Mouse (Mus musculus) kidney, embryonic 15.5 days (tissue): Measurements from ENCODE around the gene Hcls1. TPM values are rescaled to one million over a fixed set of nuclear protein-coding genes. Genes with fewer than 3 reads are reported as not detected.

Experiments
- ATAC-seq: fragments of 200-750 bp; cut with Nextera tagmentation; replicated peaks from 2 replicates; pipeline ENCODE4 v1.8.0; 2017; ENCODE audit warnings: moderate TSS enrichment; ENCODE audit not compliant: low FRiP score
- H3K27ac ChIP-seq: fragments of 300-500 bp; sonication (generic); 2 replicates; pipeline ENCODE4 v1.5.1; 2015; ENCODE audit warnings: mild to moderate bottlenecking, inconsistent platforms
- H3K27me3 ChIP-seq: fragments of 300-500 bp; sonication (generic); 2 replicates; pipeline ENCODE4 v1.6.1; 2015; ENCODE audit warnings: inconsistent platforms
- H3K36me3 ChIP-seq: fragments of 300-500 bp; sonication (generic); 2 replicates; pipeline ENCODE4 v1.6.1; 2015; ENCODE audit warnings: inconsistent platforms
- H3K4me1 ChIP-seq: fragments of 300-500 bp; sonication (generic); 2 replicates; pipeline ENCODE4 v1.6.1; 2015; ENCODE audit warnings: inconsistent platforms
- H3K4me2 ChIP-seq: fragments of 300-500 bp; sonication (generic); 2 replicates; pipeline ENCODE4 v1.6.1; 2015; ENCODE audit warnings: moderate library complexity, mild to moderate bottlenecking, inconsistent platforms
- H3K4me3 ChIP-seq: fragments of 300-500 bp; sonication (generic); replicated peaks from 2 replicates; pipeline ENCODE4 v1.5.1; 2015; ENCODE audit warnings: mild to moderate bottlenecking, inconsistent platforms
- H3K9ac ChIP-seq: fragments of 300-500 bp; sonication (generic); 2 replicates; pipeline ENCODE4 v1.6.1; 2015; ENCODE audit warnings: mild to moderate bottlenecking, inconsistent platforms
- H3K9me3 ChIP-seq: fragments of 300-500 bp; sonication (generic); replicated peaks from 2 replicates; pipeline ENCODE4 v1.6.1; 2016; ENCODE audit warnings: inconsistent platforms
- WGBS: fragments of 180-500 bp; shearing (Covaris S2); methylation state at CpG from one replicate; pipeline ENCODE4 v1.1.7; 2015; ENCODE audit warnings: mixed read lengths; 5-methylcytosine and 5-hydroxymethylcytosine counted together
- polyA plus RNA-seq: library from polyadenylated mRNA; unstranded; fragments of >200 nt; fragmentation: Nextera tagmentation; extraction: Ambion mirVana; gene quantifications from 2 replicates; pipeline ENCODE4 v1.2.1, GENCODE M21; 2015

The Hcls1 gene
- polyA plus RNA-seq, 1 experiment from 2014 or later: 6.1 TPM

DNA sequence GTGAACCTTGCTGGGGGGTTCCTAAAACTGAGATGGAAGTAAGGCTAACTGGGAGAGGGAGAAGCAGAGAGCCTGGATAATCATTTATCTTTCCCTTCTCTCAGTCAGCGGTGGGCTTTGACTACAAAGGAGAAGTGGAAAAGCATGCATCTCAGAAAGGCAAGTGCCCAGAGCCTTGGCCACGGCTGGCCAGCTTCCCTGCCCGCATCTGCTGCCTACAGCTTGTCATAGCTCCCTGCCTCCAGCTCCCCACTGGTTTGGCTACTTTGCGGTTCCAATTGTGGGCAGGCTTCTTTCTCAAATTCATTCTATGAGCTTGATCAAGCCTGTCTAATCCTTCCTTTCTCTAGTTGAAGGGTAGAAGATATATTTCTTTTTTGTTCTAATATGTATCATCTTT, 16.2 kb downstream of the Hcls1 start:
- Histone ChIP-seq H3K4me1 (no peaks in the 10 kb centered on the region), H3K4me3 (no peak overlapping the region), H3K36me3 (no peaks in the 10 kb centered on the region), H3K9me3 (no peaks in the 10 kb centered on the region), H3K4me2 (no peak overlapping the region), H3K27ac (no peak overlapping the region), H3K27me3 (no peaks in the 10 kb centered on the region), H3K9ac (no peak overlapping the region)
- no peak for ATAC-seq
- 64% methylated on average over 4 of the region's 4 CpGs for WGBS

- 81% methylated on average over 11 of the region's 11 CpGs for WGBS
- H3K27me3 ChIP-seq: no peaks in the 10 kb centered on the region
- no peaks in the 10 kb centered on the region for H3K4me1 ChIP-seq
- no peak overlapping the region for H3K27ac ChIP-seq
- no peaks in the 10 kb centered on the region for H3K9me3 ChIP-seq
- H3K4me3 ChIP-seq: no peak overlapping the region
- no peak overlapping the region for H3K4me2 ChIP-seq
- no peak overlapping the region for H3K9ac ChIP-seq
- no peaks in the 10 kb centered on the region for H3K36me3 ChIP-seq
- ATAC-seq: no peak
Observed at GRCm38 (mm10) chr16:36955106-36955505, 20.3 kb downstream of the Hcls1 start.

DNA sequence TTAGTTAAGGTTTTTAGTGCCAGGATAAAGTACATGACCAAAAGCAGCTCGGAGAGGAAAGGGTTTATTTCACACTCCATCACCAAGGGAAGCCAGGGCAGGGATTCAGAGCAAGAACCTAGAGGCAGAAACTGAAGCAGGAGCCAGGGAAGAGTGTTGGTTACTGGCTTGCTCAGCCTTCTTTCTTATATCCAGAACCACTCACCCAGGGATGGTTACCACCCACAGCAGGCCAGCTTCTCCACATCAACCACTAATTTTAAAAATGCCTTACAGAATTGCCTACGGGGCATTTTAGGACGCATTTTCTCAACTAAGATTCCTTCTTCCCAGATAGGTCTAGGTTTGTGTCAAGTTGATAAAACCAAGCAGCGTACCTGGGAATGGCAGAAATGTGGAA, 28.6 kb downstream of the Hcls1 start:
- Histone ChIP-seq H3K27me3 (no peaks in the 10 kb centered on the region), H3K27ac (no peak overlapping the region), H3K4me1 (no peaks in the 10 kb centered on the region), H3K9me3 (no peaks in the 10 kb centered on the region), H3K4me2 (no peak overlapping the region), H3K4me3 (no peak overlapping the region), H3K36me3 (no peaks in the 10 kb centered on the region), H3K9ac (no peak overlapping the region)
- ATAC-seq: no peak
- 78% methylated on average over 4 of the region's 4 CpGs for WGBS

- Histone ChIP-seq H3K36me3 (no peaks in the 10 kb centered on the region), H3K27ac (no peak overlapping the region), H3K9ac (no peak overlapping the region), H3K27me3 (no peaks in the 10 kb centered on the region), H3K9me3 (no peaks in the 10 kb centered on the region), H3K4me1 (no peaks in the 10 kb centered on the region), H3K4me3 (no peak overlapping the region), H3K4me2 (no peak overlapping the region)
- ATAC-seq: no peak
- 86% methylated on average over 2 of the region's 2 CpGs for WGBS
Observed at GRCm38 (mm10) chr16:36979127-36979526, 44.3 kb downstream of the Hcls1 start.

- H3K9me3 ChIP-seq: no peaks in the 10 kb centered on the region
- WGBS: 74% methylated on average over 1 of the region's 1 CpGs
- no peak overlapping the region for H3K9ac ChIP-seq
- no peak overlapping the region for H3K4me3 ChIP-seq
- no peak overlapping the region for H3K4me2 ChIP-seq
- no peaks in the 10 kb centered on the region for H3K27me3 ChIP-seq
- H3K27ac ChIP-seq: no peak overlapping the region
- H3K4me1 ChIP-seq: no peaks in the 10 kb centered on the region
- no peaks in the 10 kb centered on the region for H3K36me3 ChIP-seq
- ATAC-seq: no peak
Observed at GRCm38 (mm10) chr16:36983796-36984195, 49.0 kb downstream of the Hcls1 start.

DNA sequence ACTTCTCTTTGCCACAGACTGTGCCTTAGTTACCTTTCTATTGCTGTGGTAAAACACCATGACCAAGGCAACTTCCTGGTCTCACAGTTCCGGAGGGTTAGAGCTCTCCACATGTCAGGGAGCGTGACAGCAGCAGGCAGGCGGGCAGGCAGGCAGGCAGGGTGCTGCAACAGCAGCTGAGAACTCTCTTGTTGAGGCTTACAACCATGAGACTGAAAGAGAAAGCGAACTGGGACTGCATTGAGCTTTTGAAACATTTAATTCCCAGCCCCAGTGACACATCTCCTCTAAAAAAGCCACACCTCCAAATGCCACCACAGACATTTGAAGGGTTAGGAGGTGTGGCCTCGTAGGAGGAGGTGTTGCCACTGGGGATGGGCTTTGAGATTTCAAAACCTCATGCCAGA, 50.9 kb downstream of the Hcls1 start:
- no peaks in the 10 kb centered on the region for H3K27me3 ChIP-seq
- H3K4me3 ChIP-seq: no peak overlapping the region
- WGBS: 62% methylated on average over 5 of the region's 5 CpGs
- H3K4me2 ChIP-seq: no peak overlapping the region
- no peaks in the 10 kb centered on the region for H3K36me3 ChIP-seq
- no peak overlapping the region for H3K27ac ChIP-seq
- no peak overlapping the region for H3K9ac ChIP-seq
- no peaks in the 10 kb centered on the region for H3K4me1 ChIP-seq
- no peak for ATAC-seq
- no peaks in the 10 kb centered on the region for H3K9me3 ChIP-seq

DNA sequence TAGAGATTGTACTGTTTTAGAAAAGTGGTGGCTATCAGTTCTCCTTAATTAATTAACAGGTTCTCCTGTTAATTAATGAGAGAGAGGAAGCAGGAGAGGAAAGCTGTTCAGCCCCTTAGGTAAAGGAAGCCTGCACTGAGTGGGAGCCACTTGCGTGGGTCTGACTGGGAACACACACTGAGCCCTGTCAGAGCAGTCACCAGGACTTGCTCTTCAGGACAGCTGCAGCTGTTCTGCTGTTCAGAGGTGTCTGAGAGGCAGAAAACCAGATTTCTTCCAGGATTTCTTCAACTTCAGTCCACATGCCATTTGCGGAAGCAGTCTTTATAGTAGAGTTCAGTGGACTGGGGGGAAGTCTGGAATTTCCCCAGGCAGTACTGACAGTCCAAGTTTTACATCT, 52.6 kb downstream of the Hcls1 start:
- Histone ChIP-seq H3K27ac (0 out of 2 replicates have a peak overlapping the region, but pooled peaks have one; percentile 13), H3K27me3 (no peaks in the 10 kb centered on the region), H3K9ac (no peak overlapping the region), H3K9me3 (no peaks in the 10 kb centered on the region), H3K4me1 (no peaks in the 10 kb centered on the region), H3K4me3 (no peak overlapping the region), H3K36me3 (no peaks in the 10 kb centered on the region), H3K4me2 (no peak overlapping the region)
- no peak for ATAC-seq
- WGBS: 77% methylated on average over 2 of the region's 2 CpGs

DNA sequence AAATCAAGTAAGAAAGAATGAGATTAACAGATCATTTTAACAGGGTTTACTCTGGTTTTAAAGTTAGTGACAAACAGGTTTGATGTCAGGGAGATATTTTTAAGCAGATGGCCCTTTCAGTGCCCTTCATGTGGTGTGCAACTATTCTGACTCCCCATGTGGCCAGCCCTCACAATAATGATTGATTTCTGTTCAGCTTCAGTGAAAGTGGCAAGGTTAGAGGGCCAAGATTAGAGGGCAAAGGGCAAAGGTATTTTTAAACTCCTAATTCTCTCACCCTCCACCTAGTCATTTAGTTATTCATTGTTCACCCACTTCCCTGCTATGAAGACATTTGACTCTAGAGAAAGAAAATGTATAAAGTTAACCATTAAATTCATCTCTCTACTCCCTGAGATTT, 53.3 kb downstream of the Hcls1 start:
- Histone ChIP-seq H3K36me3 (no peaks in the 10 kb centered on the region), H3K4me1 (no peaks in the 10 kb centered on the region), H3K4me3 (no peak overlapping the region), H3K4me2 (no peak overlapping the region), H3K27me3 (no peaks in the 10 kb centered on the region), H3K9me3 (no peaks in the 10 kb centered on the region), H3K9ac (no peak overlapping the region), H3K27ac (no peak overlapping the region)
- no peak for ATAC-seq

DNA sequence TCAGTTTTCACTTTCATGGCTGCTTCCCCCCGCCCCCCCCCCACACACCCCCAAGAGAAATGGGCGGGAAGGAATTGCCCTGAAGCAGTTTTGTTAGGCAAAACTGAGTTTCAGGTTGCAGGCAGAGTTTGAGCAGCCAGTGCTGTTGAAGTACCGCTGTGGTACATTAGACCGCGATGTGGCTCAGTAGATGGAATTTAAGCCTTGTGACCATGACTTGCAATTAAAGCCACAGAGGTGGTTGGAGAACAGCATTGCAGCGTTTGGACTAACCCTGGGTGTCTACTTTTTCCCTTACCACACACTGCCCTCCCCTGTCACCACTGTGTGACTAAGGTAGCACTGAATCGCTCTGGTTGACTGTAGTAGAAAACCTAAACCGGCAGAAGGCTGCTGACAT, 54.7 kb downstream of the Hcls1 start:
- Histone ChIP-seq H3K4me2 (peak overlapping the region; percentile 27), H3K4me1 (no peaks in the 10 kb centered on the region)
- ATAC-seq: peak; percentile 47; the same call in 1 of the 2 replicates

DNA sequence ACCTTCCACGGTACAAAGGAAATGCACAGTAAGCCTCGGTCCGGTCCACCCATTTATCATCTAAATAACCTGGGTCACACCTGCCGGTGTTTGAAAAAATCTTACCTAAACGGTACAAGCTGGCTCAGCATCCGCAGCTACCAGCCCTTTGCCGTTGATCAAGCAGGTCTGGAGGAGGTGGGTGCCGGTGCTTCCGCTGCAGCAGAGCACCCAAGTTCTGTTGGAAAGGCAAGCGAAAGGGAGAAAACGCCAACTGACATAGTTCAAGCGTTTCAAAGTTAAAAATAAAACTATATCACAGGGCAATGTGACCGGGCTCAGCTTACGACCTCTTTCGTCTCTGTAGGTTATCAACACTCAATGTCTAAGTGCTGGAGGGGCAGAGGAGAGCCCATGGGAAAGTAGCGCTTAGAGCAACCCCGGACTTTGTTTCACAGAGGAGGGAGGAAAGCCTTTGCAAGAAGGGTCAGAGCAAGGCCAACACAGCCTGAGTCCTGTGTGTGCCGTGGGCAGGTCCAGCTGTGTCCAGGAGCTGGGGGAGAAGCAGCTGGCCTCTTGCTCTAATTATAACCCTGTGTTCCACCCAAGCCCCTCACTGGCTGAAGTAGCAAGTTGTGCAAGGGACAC, 55.3 kb downstream of the Hcls1 start, which contains the start of gene Fbxo40:
Gene Fbxo40 (minus strand): TSS at position 469 of the 627 bp plus-strand sequence.
- peak within 1 kb of the TSS; percentile 27 for H3K4me2 ChIP-seq
- no peaks in the 10 kb centered on the region for H3K36me3 ChIP-seq
- no peaks in the 10 kb centered on the region for H3K9me3 ChIP-seq
- H3K27me3 ChIP-seq: no peaks in the 10 kb centered on the region
- H3K27ac ChIP-seq: no peak within 1 kb of the TSS
- no peaks in the 10 kb centered on the region for H3K4me1 ChIP-seq
- H3K4me3 ChIP-seq: 0 out of 2 replicates have a peak within 1 kb of the TSS, but pooled peaks have one; percentile 10
- WGBS: 60% methylated on average over 18 of the region's 18 CpGs
- ATAC-seq: peak; percentile 59; the same call in 1 of the 2 replicates
- no peak within 1 kb of the TSS for H3K9ac ChIP-seq

More for the DNA sequence above, 54.7 kb downstream of the Hcls1 start:
- 58% methylated on average over 8 of the region's 8 CpGs for WGBS
- Histone ChIP-seq H3K9ac (no peak overlapping the region), H3K27me3 (no peaks in the 10 kb centered on the region), H3K36me3 (no peaks in the 10 kb centered on the region), H3K27ac (no peak overlapping the region), H3K4me3 (0 out of 2 replicates have a peak overlapping the region, but pooled peaks have one; percentile 10), H3K9me3 (no peaks in the 10 kb centered on the region)

- no peaks in the 10 kb centered on the region for H3K4me1 ChIP-seq
- H3K4me3 ChIP-seq: no peak overlapping the region
- H3K9me3 ChIP-seq: no peaks in the 10 kb centered on the region
- 83% methylated on average over 6 of the region's 6 CpGs for WGBS
- no peak overlapping the region for H3K9ac ChIP-seq
- no peaks in the 10 kb centered on the region for H3K27me3 ChIP-seq
- ATAC-seq: no peak
- H3K4me2 ChIP-seq: no peak overlapping the region
- no peaks in the 10 kb centered on the region for H3K36me3 ChIP-seq
- no peak overlapping the region for H3K27ac ChIP-seq
Observed at GRCm38 (mm10) chr16:36997650-36998049, 62.9 kb downstream of the Hcls1 start.

DNA sequence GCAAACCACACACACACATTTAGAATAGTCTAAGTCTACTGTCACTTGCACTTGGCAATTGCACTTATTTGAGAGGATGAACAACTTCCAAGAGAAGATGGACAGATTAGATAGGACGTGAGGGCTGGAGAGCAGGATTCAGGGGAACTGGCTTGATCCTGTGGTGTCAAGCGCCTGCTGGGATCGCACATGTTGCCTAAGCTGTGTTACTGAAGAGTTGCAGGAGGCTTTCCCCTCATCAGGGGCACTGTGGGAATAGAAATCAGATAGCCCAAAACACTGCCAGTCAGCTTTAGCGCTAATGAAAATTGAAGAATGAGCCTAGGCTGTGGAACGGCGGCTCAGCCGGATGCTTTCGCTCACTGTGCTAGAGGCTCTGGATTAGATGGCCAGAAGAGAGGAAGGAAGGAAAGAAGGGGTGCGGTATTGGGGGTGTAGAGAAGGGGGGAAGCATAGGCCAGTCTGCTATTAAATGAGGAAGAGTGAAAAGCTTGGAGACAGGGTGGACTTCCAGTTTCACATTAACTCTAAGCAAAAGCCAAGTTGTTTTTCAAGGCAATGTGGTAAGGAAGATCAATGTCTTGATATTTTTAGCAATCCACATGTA, 64.7 kb downstream of the Hcls1 start:
- ATAC-seq: no peak
- Histone ChIP-seq H3K36me3 (no peaks in the 10 kb centered on the region), H3K4me1 (no peaks in the 10 kb centered on the region), H3K27ac (no peak overlapping the region), H3K9ac (no peak overlapping the region), H3K4me2 (no peak overlapping the region), H3K4me3 (no peak overlapping the region), H3K9me3 (no peaks in the 10 kb centered on the region), H3K27me3 (no peaks in the 10 kb centered on the region)
- WGBS: 85% methylated on average over 9 of the region's 9 CpGs

DNA sequence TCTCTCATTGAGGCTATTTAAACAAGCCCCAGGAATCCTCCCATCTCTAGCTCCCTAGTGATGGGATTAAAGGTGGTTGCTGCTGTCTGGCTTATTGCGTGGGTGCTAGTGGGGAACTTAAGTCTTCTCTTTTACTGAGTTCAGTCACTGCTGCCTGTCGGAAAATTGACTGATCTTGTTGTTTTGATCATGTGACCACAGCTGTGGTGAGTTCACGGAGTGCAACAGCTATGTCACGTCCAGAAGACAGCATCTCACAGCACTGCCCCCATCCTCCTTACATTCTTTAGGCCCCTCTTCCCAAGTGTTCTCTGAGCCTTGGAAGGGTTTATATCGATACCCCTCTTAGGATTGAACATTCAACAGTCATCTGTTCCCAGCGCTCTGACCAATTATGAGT, 74.5 kb downstream of the Hcls1 start:
- H3K36me3 ChIP-seq: no peaks in the 10 kb centered on the region
- no peak overlapping the region for H3K9ac ChIP-seq
- H3K4me1 ChIP-seq: peaks cover 17% of the 10 kb centered on the region
- H3K4me3 ChIP-seq: no peak overlapping the region
- no peaks in the 10 kb centered on the region for H3K9me3 ChIP-seq
- whole genome bisulfite sequencing: 67% methylated on average over 6 of the region's 6 CpGs
- H3K27me3 ChIP-seq: no peaks in the 10 kb centered on the region
- H3K27ac ChIP-seq: no peak overlapping the region
- ATAC-seq: no peak
- no peak overlapping the region for H3K4me2 ChIP-seq
